8 mouse cellular contexts compared by ENCODE assay signal in the genomic region with DNA sequence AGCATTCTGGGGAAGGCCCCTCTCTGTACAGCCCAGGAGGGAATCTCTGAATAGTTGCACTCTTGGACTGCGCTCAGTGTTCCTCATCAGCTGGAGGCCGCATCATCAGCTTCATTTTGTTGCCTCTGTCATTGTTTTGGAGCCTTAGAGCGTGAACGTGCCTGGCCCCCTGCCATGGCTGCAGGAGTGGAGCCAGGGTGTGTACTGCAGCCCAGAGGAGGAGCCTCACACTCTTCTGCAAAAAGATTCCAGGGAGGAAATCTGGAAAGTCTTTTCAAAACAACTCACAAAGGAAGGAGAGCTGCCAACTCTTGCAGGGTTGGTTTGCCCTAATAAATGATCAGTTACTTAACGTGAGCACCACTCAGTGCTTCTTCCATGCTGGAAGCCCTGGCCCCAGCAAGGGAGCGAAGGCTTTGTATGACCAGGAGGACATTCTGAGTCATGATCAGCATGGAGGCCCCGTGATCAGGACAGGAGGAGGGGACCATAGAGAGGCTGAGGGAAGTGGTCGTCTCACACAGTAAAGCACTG. TPM values are rescaled to one million over a fixed set of nuclear protein-coding genes. Genes with fewer than 3 reads are reported as not detected.
DNase-seq lines count a peak whose midpoint lies in the region; ATAC-seq and TF ChIP-seq lines count a peak whose summit lies in the region.

No protein-coding gene starts in this region.

- H3K9ac ChIP-seq in forebrain, embryonic 16.5 days (replicated peaks; ENCODE audit: low read depth, low read length), result 0 out of 2 replicates have a peak overlapping the region, but pooled peaks have one; percentile 11
- no peak overlapping the region for H3K9ac ChIP-seq in lung, postnatal 0 days (replicated peaks; ENCODE audit: low read depth)

- peak overlapping the region; percentile 77 for H3K27ac ChIP-seq in forebrain, embryonic 16.5 days (ENCODE audit: low read length)
- peak overlapping the region; percentile 87 for H3K27ac ChIP-seq in lung, postnatal 0 days (ENCODE audit: low read length)

- no peak overlapping the region for H3K4me3 ChIP-seq in forebrain, embryonic 16.5 days (replicated peaks; ENCODE audit: low read length)
- H3K4me3 ChIP-seq in lung, postnatal 0 days (ENCODE audit: low read depth, low read length), result no peak overlapping the region

- no peaks in the 10 kb centered on the region for H3K27me3 ChIP-seq in forebrain, embryonic 16.5 days (replicated peaks; ENCODE audit: control insufficient read depth, insufficient read depth, low read length)
- H3K27me3 ChIP-seq in lung, postnatal 0 days (replicated peaks; ENCODE audit: insufficient read depth, low read length), result no peaks in the 10 kb centered on the region

- ATAC-seq in cerebellum, adult (ENCODE audit: insufficient number of reproducible peaks, low FRiP score, low TSS enrichment), result no peak
- ATAC-seq in forebrain, embryonic 16.5 days, result peak; percentile 93
- peak; percentile 88 for ATAC-seq in lung, postnatal 0 days

- no peaks in the 10 kb centered on the region for H3K36me3 ChIP-seq in forebrain, embryonic 16.5 days (ENCODE audit: control insufficient read depth, insufficient read depth)
- no peaks in the 10 kb centered on the region for H3K36me3 ChIP-seq in lung, postnatal 0 days (ENCODE audit: insufficient read depth, low read length)

- peaks cover 11% of the 10 kb centered on the region for H3K4me1 ChIP-seq in forebrain, embryonic 16.5 days (replicated peaks; ENCODE audit: control insufficient read depth, insufficient read depth, low read length)
- H3K4me1 ChIP-seq in lung, postnatal 0 days (ENCODE audit: insufficient read depth, low read depth, low read length), result peaks cover 3% of the 10 kb centered on the region; the same call in 1 of the 2 replicates

- no peak for TF ChIP-seq CTCF in lung, postnatal 0 days (IDR thresholded peaks at IDR 0.05)

- H3K9me3 ChIP-seq in forebrain, embryonic 16.5 days (ENCODE audit: control insufficient read depth, low read length), result no peaks in the 10 kb centered on the region
- H3K9me3 ChIP-seq in lung, postnatal 0 days (ENCODE audit: low read length), result no peaks in the 10 kb centered on the region

- DNase-seq in cerebellum, adult 11 months, result peak; percentile 41
- peak; percentile 94 to 95 for DNase-seq in heart, postnatal 10 days
- peak; percentile 81 to 92 for DNase-seq in kidney, postnatal 36 days
- peak; percentile 95 for DNase-seq in lung, postnatal 0 days (ENCODE audit: low spot score)
- DNase-seq in right cerebral cortex, adult 18-20 months, result peak; percentile 78
- DNase-seq in thymus, postnatal 14 days, result no peak

- peak; percentile 68 for TF ChIP-seq EP300 in lung, postnatal 0 days (IDR thresholded peaks at IDR 0.05)

- intact Hi-C loops in heart, postnatal 10 days (cut with DNase I), result no loop called here

- peak overlapping the region; percentile 23; the same call in 1 of the 2 replicates for H3K4me2 ChIP-seq in forebrain, embryonic 16.5 days (ENCODE audit: low read length)
- 0 out of 2 replicates have a peak overlapping the region, but pooled peaks have one; percentile 22 for H3K4me2 ChIP-seq in lung, postnatal 0 days (replicated peaks; ENCODE audit: low read depth, low read length)

- 3% methylated on average over 8 of the region's 8 CpGs for WGBS in forebrain, embryonic 16.5 days
- 13% methylated on average over 8 of the region's 8 CpGs for WGBS in lung, postnatal 0 days

RNA-seq across cellular contexts. Expression of gene Ralbp1, which starts 30.6 kb away (rescaled TPM):
- polyA plus RNA-seq in forebrain, embryonic 16.5 days (2015; fragmentation: Nextera tagmentation; extraction: Ambion mirVana), result 48.8 and 55.6 TPM in 2 replicates
- total RNA-seq in heart, postnatal 10 days (2021), result 10 to 100 TPM; 30.7 to 38.1 TPM
- 151 and 155 TPM in 2 replicates for polyA plus RNA-seq in lung, postnatal 0 days (2015; fragmentation: Nextera tagmentation; extraction: Ambion mirVana)

RNA-seq across cellular contexts. Expression of gene Twsg1, which starts 34.8 kb away (rescaled TPM):
- polyA plus RNA-seq in forebrain, embryonic 16.5 days (2015; fragmentation: Nextera tagmentation; extraction: Ambion mirVana), result 71.1 and 82.7 TPM in 2 replicates
- total RNA-seq in heart, postnatal 10 days (2021), result 10 to 100 TPM; 67.5 to 71.5 TPM
- 89.1 and 93.8 TPM in 2 replicates for polyA plus RNA-seq in lung, postnatal 0 days (2015; fragmentation: Nextera tagmentation; extraction: Ambion mirVana)
